Mouse (Mus musculus): ENCODE measurements around the gene Jak1. TPM values are rescaled to one million over a fixed set of nuclear protein-coding genes. Genes with fewer than 3 reads are reported as not detected.

Gene Jak1
- polyA plus RNA-seq, 1 experiment from 2014 or later, result 81.7 TPM

GRCm38 (mm10) chr4:101207492-101207891, 57.6 kb downstream of the Jak1 start:
- Histone ChIP-seq H3K36me3 (ENCODE audit: control insufficient read depth, insufficient read depth, low read length) (no peaks in the 10 kb centered on the region), H3K9me3 (ENCODE audit: control insufficient read depth, low read length) (no peaks in the 10 kb centered on the region), H3K27me3 (ENCODE audit: control insufficient read depth, insufficient read depth, low read depth, low read length) (no peaks in the 10 kb centered on the region), H3K27ac (ENCODE audit: low read length) (no peak overlapping the region), H3K9ac (ENCODE audit: low read length) (no peak overlapping the region), H3K4me2 (ENCODE audit: low read depth, low read length) (no peak overlapping the region), H3K4me3 (ENCODE audit: low read length) (no peak overlapping the region), H3K4me1 (replicated peaks; ENCODE audit: control insufficient read depth, insufficient read depth, low read length) (peaks cover 3% of the 10 kb centered on the region; the same call in 1 of the 2 replicates)
- ATAC-seq (ENCODE audit: low read depth), result no peak
- 58% methylated on average over 2 of the region's 2 CpGs for WGBS

DNA sequence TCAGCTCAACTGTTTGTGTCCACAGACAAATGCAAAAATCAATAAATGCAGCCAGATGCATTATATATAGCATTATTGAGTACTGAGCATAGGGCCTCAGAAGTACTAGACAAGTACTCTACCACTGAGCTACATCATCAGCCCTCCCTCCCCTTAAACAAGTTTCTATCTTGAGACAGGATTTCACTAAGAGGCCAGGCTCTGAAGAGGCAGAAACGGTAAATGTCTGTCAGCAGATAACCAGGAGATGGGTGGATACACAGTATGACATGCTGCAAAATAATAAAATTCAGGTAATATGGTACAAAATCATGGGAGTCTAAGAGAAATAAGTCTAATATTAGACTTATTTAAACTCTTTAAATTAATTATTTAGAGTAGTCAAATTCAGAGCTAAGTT, 61.6 kb downstream of the Jak1 start:
- H3K27me3 ChIP-seq (ENCODE audit: control insufficient read depth, insufficient read depth, low read depth, low read length), result no peaks in the 10 kb centered on the region
- H3K4me3 ChIP-seq (ENCODE audit: low read length), result no peak overlapping the region
- no peaks in the 10 kb centered on the region for H3K9me3 ChIP-seq (ENCODE audit: control insufficient read depth, low read length)
- no peak overlapping the region for H3K27ac ChIP-seq (ENCODE audit: low read length)
- H3K4me1 ChIP-seq (replicated peaks; ENCODE audit: control insufficient read depth, insufficient read depth, low read length), result peaks cover 3% of the 10 kb centered on the region; the same call in 1 of the 2 replicates
- no peak for ATAC-seq (ENCODE audit: low read depth)
- no peaks in the 10 kb centered on the region for H3K36me3 ChIP-seq (ENCODE audit: control insufficient read depth, insufficient read depth, low read length)
- H3K4me2 ChIP-seq (ENCODE audit: low read depth, low read length), result no peak overlapping the region
- WGBS, result 65% methylated on average over 1 of the region's 1 CpGs
- H3K9ac ChIP-seq (ENCODE audit: low read length), result no peak overlapping the region

GRCm38 (mm10) chr4:101202626-101203025, 62.5 kb downstream of the Jak1 start:
- Histone ChIP-seq H3K9ac (ENCODE audit: low read length) (no peak overlapping the region), H3K27ac (ENCODE audit: low read length) (no peak overlapping the region), H3K27me3 (ENCODE audit: control insufficient read depth, insufficient read depth, low read depth, low read length) (no peaks in the 10 kb centered on the region), H3K4me3 (ENCODE audit: low read length) (no peak overlapping the region), H3K4me1 (replicated peaks; ENCODE audit: control insufficient read depth, insufficient read depth, low read length) (peaks cover 11% of the 10 kb centered on the region), H3K4me2 (ENCODE audit: low read depth, low read length) (no peak overlapping the region), H3K9me3 (ENCODE audit: control insufficient read depth, low read length) (no peaks in the 10 kb centered on the region), H3K36me3 (ENCODE audit: control insufficient read depth, insufficient read depth, low read length) (no peaks in the 10 kb centered on the region)
- ATAC-seq (ENCODE audit: low read depth), result no peak
- 78% methylated on average over 10 of the region's 10 CpGs for WGBS

GRCm38 (mm10) chr4:101199433-101200081, 65.5 kb downstream of the Jak1 start:
- Histone ChIP-seq H3K4me2 (ENCODE audit: low read depth, low read length) (no peak overlapping the region), H3K27me3 (ENCODE audit: control insufficient read depth, insufficient read depth, low read depth, low read length) (no peaks in the 10 kb centered on the region), H3K9ac (ENCODE audit: low read length) (no peak overlapping the region), H3K4me1 (replicated peaks; ENCODE audit: control insufficient read depth, insufficient read depth, low read length) (peaks cover 8% of the 10 kb centered on the region), H3K36me3 (ENCODE audit: control insufficient read depth, insufficient read depth, low read length) (no peaks in the 10 kb centered on the region), H3K4me3 (ENCODE audit: low read length) (no peak overlapping the region), H3K9me3 (ENCODE audit: control insufficient read depth, low read length) (no peaks in the 10 kb centered on the region), H3K27ac (ENCODE audit: low read length) (no peak overlapping the region)
- WGBS, result 93% methylated on average over 8 of the region's 8 CpGs
- no peak for ATAC-seq (ENCODE audit: low read depth)

GRCm38 (mm10) chr4:101198333-101198732, 66.7 kb downstream of the Jak1 start:
- Histone ChIP-seq H3K4me2 (ENCODE audit: low read depth, low read length) (no peak overlapping the region), H3K27me3 (ENCODE audit: control insufficient read depth, insufficient read depth, low read depth, low read length) (no peaks in the 10 kb centered on the region), H3K36me3 (ENCODE audit: control insufficient read depth, insufficient read depth, low read length) (no peaks in the 10 kb centered on the region), H3K27ac (ENCODE audit: low read length) (no peak overlapping the region), H3K4me1 (replicated peaks; ENCODE audit: control insufficient read depth, insufficient read depth, low read length) (peaks cover 8% of the 10 kb centered on the region), H3K9me3 (ENCODE audit: control insufficient read depth, low read length) (no peaks in the 10 kb centered on the region), H3K4me3 (ENCODE audit: low read length) (no peak overlapping the region), H3K9ac (ENCODE audit: low read length) (no peak overlapping the region)
- ATAC-seq (ENCODE audit: low read depth), result peak; percentile 67; the same call in 1 of the 2 replicates
- WGBS, result 21% methylated on average over 2 of the region's 2 CpGs

- Histone ChIP-seq H3K4me3 (ENCODE audit: low read length) (no peak overlapping the region), H3K36me3 (ENCODE audit: control insufficient read depth, insufficient read depth, low read length) (no peaks in the 10 kb centered on the region), H3K27me3 (ENCODE audit: control insufficient read depth, insufficient read depth, low read depth, low read length) (no peaks in the 10 kb centered on the region), H3K9me3 (ENCODE audit: control insufficient read depth, low read length) (no peaks in the 10 kb centered on the region), H3K9ac (ENCODE audit: low read length) (no peak overlapping the region), H3K27ac (ENCODE audit: low read length) (no peak overlapping the region), H3K4me2 (ENCODE audit: low read depth, low read length) (no peak overlapping the region), H3K4me1 (replicated peaks; ENCODE audit: control insufficient read depth, insufficient read depth, low read length) (peaks cover 8% of the 10 kb centered on the region)
- 40% methylated on average over 9 of the region's 9 CpGs for WGBS
- no peak for ATAC-seq (ENCODE audit: low read depth)
Observed at GRCm38 (mm10) chr4:101197421-101198170, 67.5 kb downstream of the Jak1 start.

DNA sequence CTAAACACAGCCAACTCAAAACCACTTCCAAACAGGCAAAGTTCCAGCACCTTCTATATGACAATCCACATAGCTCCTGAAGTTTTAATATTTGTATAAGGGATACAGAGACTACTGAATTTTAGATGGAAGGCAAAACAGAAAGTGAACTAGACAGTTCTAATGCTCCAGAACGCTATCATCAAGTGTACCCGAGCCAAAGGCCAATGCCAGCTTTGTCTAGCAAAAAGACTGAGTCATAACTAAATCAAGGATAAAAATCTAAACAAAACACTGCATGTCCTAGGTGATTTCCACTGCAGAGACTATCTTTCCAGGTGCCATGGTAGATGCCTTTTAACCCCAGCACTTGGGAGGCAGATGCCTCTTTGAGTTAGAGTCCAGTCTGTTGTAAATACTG, 68.7 kb downstream of the Jak1 start:
- WGBS, result 56% methylated on average over 2 of the region's 2 CpGs
- H3K27me3 ChIP-seq (ENCODE audit: control insufficient read depth, insufficient read depth, low read depth, low read length), result no peaks in the 10 kb centered on the region
- no peak overlapping the region for H3K4me2 ChIP-seq (ENCODE audit: low read depth, low read length)
- H3K9ac ChIP-seq (ENCODE audit: low read length), result no peak overlapping the region
- H3K27ac ChIP-seq (ENCODE audit: low read length), result no peak overlapping the region
- no peak overlapping the region for H3K4me3 ChIP-seq (ENCODE audit: low read length)
- peaks cover 8% of the 10 kb centered on the region for H3K4me1 ChIP-seq (replicated peaks; ENCODE audit: control insufficient read depth, insufficient read depth, low read length)
- ATAC-seq (ENCODE audit: low read depth), result no peak
- no peaks in the 10 kb centered on the region for H3K9me3 ChIP-seq (ENCODE audit: control insufficient read depth, low read length)
- no peaks in the 10 kb centered on the region for H3K36me3 ChIP-seq (ENCODE audit: control insufficient read depth, insufficient read depth, low read length)

DNA sequence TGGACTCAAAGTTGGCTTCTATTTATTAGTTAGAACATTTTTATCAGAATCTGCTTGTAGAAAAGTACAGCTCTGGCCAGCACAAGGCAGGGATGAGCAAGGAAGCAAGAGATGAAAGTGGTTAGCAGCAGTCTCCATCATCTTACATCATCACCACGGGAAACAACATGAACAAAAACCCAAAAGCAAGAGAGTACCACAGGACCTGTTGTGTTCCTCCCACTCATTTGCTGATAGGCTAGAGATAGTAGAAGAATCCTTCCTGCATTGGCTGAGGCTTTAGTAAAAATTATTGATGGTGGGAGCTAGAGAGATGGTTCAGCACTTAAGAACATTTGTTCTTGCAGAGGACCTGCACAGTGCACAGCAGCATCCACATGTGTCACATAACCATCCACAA, 70.9 kb downstream of the Jak1 start:
- no peak for ATAC-seq (ENCODE audit: low read depth)
- no peaks in the 10 kb centered on the region for H3K27me3 ChIP-seq (ENCODE audit: control insufficient read depth, insufficient read depth, low read depth, low read length)
- no peak overlapping the region for H3K9ac ChIP-seq (ENCODE audit: low read length)
- H3K27ac ChIP-seq (ENCODE audit: low read length), result no peak overlapping the region
- peaks cover 8% of the 10 kb centered on the region for H3K4me1 ChIP-seq (replicated peaks; ENCODE audit: control insufficient read depth, insufficient read depth, low read length)
- WGBS, result 75% methylated on average over 1 of the region's 1 CpGs
- 0 out of 2 replicates have a peak, but pooled peaks cover 2% of the 10 kb centered on the region for H3K36me3 ChIP-seq (ENCODE audit: control insufficient read depth, insufficient read depth, low read length)
- H3K4me2 ChIP-seq (ENCODE audit: low read depth, low read length), result no peak overlapping the region
- no peak overlapping the region for H3K4me3 ChIP-seq (ENCODE audit: low read length)
- H3K9me3 ChIP-seq (ENCODE audit: control insufficient read depth, low read length), result no peaks in the 10 kb centered on the region

GRCm38 (mm10) chr4:101192241-101192976, 72.7 kb downstream of the Jak1 start:
- ATAC-seq (ENCODE audit: low read depth), result no peak
- no peaks in the 10 kb centered on the region for H3K9me3 ChIP-seq (ENCODE audit: control insufficient read depth, low read length)
- H3K27ac ChIP-seq (ENCODE audit: low read length), result no peak overlapping the region
- H3K36me3 ChIP-seq (ENCODE audit: control insufficient read depth, insufficient read depth, low read length), result 0 out of 2 replicates have a peak, but pooled peaks cover 4% of the 10 kb centered on the region
- no peaks in the 10 kb centered on the region for H3K27me3 ChIP-seq (ENCODE audit: control insufficient read depth, insufficient read depth, low read depth, low read length)
- no peak overlapping the region for H3K4me3 ChIP-seq (ENCODE audit: low read length)
- no peak overlapping the region for H3K9ac ChIP-seq (ENCODE audit: low read length)
- no peaks in the 10 kb centered on the region; the same call in 1 of the 2 replicates for H3K4me1 ChIP-seq (replicated peaks; ENCODE audit: control insufficient read depth, insufficient read depth, low read length)
- H3K4me2 ChIP-seq (ENCODE audit: low read depth, low read length), result no peak overlapping the region
- 74% methylated on average over 5 of the region's 5 CpGs for WGBS

Measured in lung, embryonic 16.5 days (tissue).